8 mouse cellular contexts compared by ENCODE assay signal in genomic region chr5:33819141-33819875, GRCm38 (mm10). TPM values are rescaled to one million over a fixed set of nuclear protein-coding genes. Genes with fewer than 3 reads are reported as not detected.
A peak's percentile ranks its signal among the peaks of the same experiment; 100 is the strongest.
DNase-seq lines count a peak whose midpoint lies in the region; ATAC-seq and TF ChIP-seq lines count a peak whose summit lies in the region.

No protein-coding gene starts in this region.

- H3K36me3 ChIP-seq in liver, embryonic 12.5 days = peaks cover 16% of the 10 kb centered on the region

- peak overlapping the region; percentile 94 for H3K4me2 ChIP-seq in liver, embryonic 12.5 days

- H3K9ac ChIP-seq in liver, embryonic 12.5 days = peak overlapping the region; percentile 99

- DNase-seq in thymus, adult 18-20 months = peak; percentile 12 to 19
- DNase-seq in thymus, postnatal 10 days (ENCODE audit: low spot score in 2 of 2) = no peak
- DNase-seq in cerebellum, postnatal 10 days = peak; percentile 22 to 28
- peak; percentile 44 to 62 for DNase-seq in frontal cortex, postnatal 36 days (ENCODE audit: low spot score in 2 of 2)
- DNase-seq in ovary, adult 18-20 months (ENCODE audit: low spot score) = no peak

- 25% methylated on average over 9 of the region's 9 CpGs for WGBS in liver, embryonic 12.5 days (ENCODE audit: insufficient replicate concordance)
- WGBS in olfactory bulb, adult 2 months = 3% methylated on average over 9 of the region's 9 CpGs

- peak overlapping the region; percentile 94 for H3K27ac ChIP-seq in liver, embryonic 12.5 days
- H3K27ac ChIP-seq in olfactory bulb, adult 2 months (ENCODE audit: insufficient read depth, low read depth, low read length) = no peak overlapping the region

- peaks cover 62% of the 10 kb centered on the region for H3K4me1 ChIP-seq in liver, embryonic 12.5 days
- H3K4me1 ChIP-seq in olfactory bulb, adult 2 months (ENCODE audit: control insufficient read depth, insufficient read depth, low read length) = 0 out of 2 replicates have a peak, but pooled peaks cover 7% of the 10 kb centered on the region

- peak overlapping the region; percentile 100 for H3K4me3 ChIP-seq in liver, embryonic 12.5 days
- H3K4me3 ChIP-seq in olfactory bulb, adult 2 months (ENCODE audit: insufficient read depth, low read depth, low read length) = peak overlapping the region; percentile 93

- no peaks in the 10 kb centered on the region for H3K9me3 ChIP-seq in liver, embryonic 12.5 days (replicated peaks)

- ATAC-seq in inflammation-experienced regulatory T-cells, adult 6 months = peak; percentile 3
- ATAC-seq in liver, embryonic 12.5 days = peak; percentile 13; the same call in 1 of the 2 replicates

- no peaks in the 10 kb centered on the region for H3K27me3 ChIP-seq in liver, embryonic 12.5 days (replicated peaks)

- TF ChIP-seq POLR2A in olfactory bulb, adult 2 months (IDR thresholded peaks at IDR 0.05; ENCODE audit: insufficient read depth, low read depth, low read length) = no peak

- TF ChIP-seq CTCF in olfactory bulb, adult 2 months (IDR thresholded peaks at IDR 0.05; ENCODE audit: insufficient read depth, low read depth, low read length) = no peak

RNA-seq across cellular contexts. Expression of gene Nsd2, which starts 1.2 kb away (rescaled TPM):
- 10 to 100 TPM; 15.1 to 31.2 (median 20.2) TPM for polyA plus RNA-seq in inflammation-experienced regulatory T-cells, adult 6 months (2017; shearing (Covaris generic))
- polyA plus RNA-seq in liver, embryonic 12.5 days (2016; fragmentation: Nextera tagmentation; extraction: Ambion mirVana) = 38.1 and 40.0 TPM in 2 replicates
- polyA plus RNA-seq in olfactory bulb, adult 2 months (2012; ENCODE audit: insufficient read depth, insufficient read length, low replicate concordance, missing spikeins) = 362 and 366 TPM in 2 replicates

RNA-seq across cellular contexts. Expression of gene Letm1, which starts 36.7 kb away (rescaled TPM):
- polyA plus RNA-seq in inflammation-experienced regulatory T-cells, adult 6 months (2017; shearing (Covaris generic)) = 10 to 100 TPM in 2 of 3 experiments, 1 to 10 TPM in 1; 9.1 to 21.2 (median 19.4) TPM
- polyA plus RNA-seq in liver, embryonic 12.5 days (2016; fragmentation: Nextera tagmentation; extraction: Ambion mirVana) = 40.9 and 41.7 TPM in 2 replicates
- polyA plus RNA-seq in olfactory bulb, adult 2 months (2012; ENCODE audit: insufficient read depth, insufficient read length, low replicate concordance, missing spikeins) = not detected in 2 replicates

Comparison
In these comparisons a context has a peak if more than half of its experiments do, and no peak if none do; other contexts are left out.
1. DNase-seq: peak in thymus, adult 18-20 months (2 of 2), cerebellum, postnatal 10 days (2 of 2) and frontal cortex, postnatal 36 days (2 of 2); none in thymus, postnatal 10 days (0 of 2) and ovary, adult 18-20 months (single experiment).